Mouse (Mus musculus): ENCODE measurements at regions not wholly inside any gene's neighbourhood (a gene's known extent, or its start where the extent isn't known, plus 50 kb on each side); places are given as distances from the start of the nearest gene placed in this dataset.

DNA sequence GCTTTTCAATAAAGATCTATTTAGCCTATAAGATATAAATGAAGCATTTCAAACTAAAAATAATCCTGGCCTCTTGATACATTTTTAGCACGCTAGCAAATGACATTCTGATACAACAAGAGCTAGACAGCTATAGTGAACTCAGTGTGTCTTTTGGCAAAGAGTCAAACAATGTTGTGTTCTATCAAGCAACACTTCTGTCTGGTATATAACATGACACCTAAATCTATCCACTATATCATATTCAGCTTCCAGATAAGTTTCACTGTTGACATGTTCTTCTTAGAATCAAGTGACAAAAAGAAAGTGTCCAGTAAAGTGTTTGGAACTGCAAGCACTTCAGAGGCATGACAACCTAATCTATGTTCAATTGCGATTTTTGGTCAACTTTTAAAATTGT is 158.2 kb upstream of the Ptprk start:
- Histone ChIP-seq H3K27ac (no peak overlapping the region), H3K36me3 (replicated peaks; ENCODE audit: control insufficient read depth, insufficient read depth, low read depth) (no peaks in the 10 kb centered on the region), H3K9me3 (ENCODE audit: control insufficient read depth, low read length) (no peaks in the 10 kb centered on the region), H3K27me3 (ENCODE audit: control insufficient read depth, insufficient read depth, low read length) (no peaks in the 10 kb centered on the region), H3K4me1 (replicated peaks; ENCODE audit: control insufficient read depth in 2 of 2, insufficient read depth in 2 of 2, low read length in 1 of 2) (no peaks in the 10 kb centered on the region), H3K4me2 (ENCODE audit: low read depth) (no peak overlapping the region), H3K4me3 (ENCODE audit: insufficient read depth in 1 of 2, low read depth in 2 of 2, low read length in 2 of 2) (no peak overlapping the region), H3K9ac (replicated peaks) (no peak overlapping the region)
- DNase-seq (ENCODE audit: low read depth in 3 of 3, low spot score in 3 of 3), result no peak
- ATAC-seq (ENCODE audit: insufficient read depth), result no peak
- 50% methylated on average over 2 of the region's 2 CpGs for WGBS (ENCODE audit: insufficient replicate concordance)
- no peak for TF ChIP-seq CTCF (IDR thresholded peaks at IDR 0.05; ENCODE audit: low read depth)

DNA sequence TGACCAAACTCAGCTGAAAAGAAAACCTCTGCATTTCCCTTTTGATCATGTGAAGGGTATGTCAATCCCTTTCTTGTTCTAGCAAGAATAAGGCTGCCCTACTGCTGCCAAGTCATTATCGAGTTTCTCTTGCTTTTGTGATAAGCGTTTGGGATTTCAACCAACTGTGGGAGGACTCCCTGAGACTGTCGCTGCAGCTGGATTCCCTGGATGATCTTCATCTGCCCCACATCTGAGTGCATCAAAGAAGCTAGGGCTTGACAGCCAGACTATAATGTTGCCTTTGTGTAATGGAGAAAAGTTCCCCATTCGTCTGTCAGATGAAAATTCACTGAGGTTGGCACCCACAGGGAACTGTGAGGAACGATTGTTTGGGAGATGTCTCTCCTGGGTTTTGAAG is 147.4 kb upstream of the Ptprk start:
- Histone ChIP-seq H3K4me3 (ENCODE audit: insufficient read depth in 1 of 2, low read depth in 2 of 2, low read length in 2 of 2) (no peak overlapping the region), H3K4me2 (ENCODE audit: low read depth) (no peak overlapping the region), H3K36me3 (replicated peaks; ENCODE audit: control insufficient read depth, insufficient read depth, low read depth) (no peaks in the 10 kb centered on the region), H3K4me1 (replicated peaks; ENCODE audit: control insufficient read depth in 2 of 2, insufficient read depth in 2 of 2, low read length in 1 of 2) (no peaks in the 10 kb centered on the region), H3K9me3 (ENCODE audit: control insufficient read depth, low read length) (no peaks in the 10 kb centered on the region), H3K27ac (no peak overlapping the region), H3K27me3 (ENCODE audit: control insufficient read depth, insufficient read depth, low read length) (no peaks in the 10 kb centered on the region), H3K9ac (replicated peaks) (no peak overlapping the region)
- no peak for DNase-seq (ENCODE audit: low read depth in 3 of 3, low spot score in 3 of 3)
- 48% methylated on average over 5 of the region's 5 CpGs for WGBS (ENCODE audit: insufficient replicate concordance)
- no peak for ATAC-seq (ENCODE audit: insufficient read depth)
- no peak for TF ChIP-seq EP300 (IDR thresholded peaks at IDR 0.05; ENCODE audit: low read depth)
- no peak for TF ChIP-seq CTCF (IDR thresholded peaks at IDR 0.05; ENCODE audit: low read depth)

DNA sequence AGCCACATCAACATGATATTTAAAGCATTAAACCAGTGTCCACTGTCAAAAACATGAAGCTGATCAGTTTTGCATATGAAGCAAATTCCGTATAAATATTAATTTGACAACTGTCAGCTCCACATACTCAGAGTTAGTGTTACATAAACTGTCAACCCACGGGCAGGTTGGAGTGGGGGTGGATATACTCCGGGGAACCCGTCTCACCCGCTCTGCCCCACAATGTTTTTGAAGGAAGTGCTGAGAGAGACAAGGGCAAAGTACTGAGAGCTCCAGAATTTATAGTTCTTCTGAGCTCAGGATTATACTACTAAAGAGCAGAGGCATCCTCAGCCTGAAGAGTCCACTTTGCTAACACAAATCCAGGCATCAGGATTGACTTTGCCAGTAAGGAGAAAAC is 132.5 kb upstream of the Ptprk start:
- TF ChIP-seq EP300 (IDR thresholded peaks at IDR 0.05; ENCODE audit: low read depth), result no peak
- no peak for TF ChIP-seq CTCF (IDR thresholded peaks at IDR 0.05; ENCODE audit: low read depth)
- H3K4me1 ChIP-seq (replicated peaks; ENCODE audit: control insufficient read depth in 2 of 2, insufficient read depth in 2 of 2, low read length in 1 of 2), result no peaks in the 10 kb centered on the region
- H3K27ac ChIP-seq, result no peak overlapping the region
- no peaks in the 10 kb centered on the region for H3K27me3 ChIP-seq (ENCODE audit: control insufficient read depth, insufficient read depth, low read length)
- ATAC-seq (ENCODE audit: insufficient read depth) (no peak), DNase-seq (ENCODE audit: low read depth in 3 of 3, low spot score in 3 of 3) (no peak)
- H3K36me3 ChIP-seq (replicated peaks; ENCODE audit: control insufficient read depth, insufficient read depth, low read depth), result no peaks in the 10 kb centered on the region
- no peak overlapping the region for H3K4me3 ChIP-seq (ENCODE audit: insufficient read depth in 1 of 2, low read depth in 2 of 2, low read length in 2 of 2)
- no peaks in the 10 kb centered on the region for H3K9me3 ChIP-seq (ENCODE audit: control insufficient read depth, low read length)
- no peak overlapping the region for H3K9ac ChIP-seq (replicated peaks)
- 55% methylated on average over 5 of the region's 5 CpGs for WGBS (ENCODE audit: insufficient replicate concordance)
- no peak overlapping the region for H3K4me2 ChIP-seq (ENCODE audit: low read depth)

DNA sequence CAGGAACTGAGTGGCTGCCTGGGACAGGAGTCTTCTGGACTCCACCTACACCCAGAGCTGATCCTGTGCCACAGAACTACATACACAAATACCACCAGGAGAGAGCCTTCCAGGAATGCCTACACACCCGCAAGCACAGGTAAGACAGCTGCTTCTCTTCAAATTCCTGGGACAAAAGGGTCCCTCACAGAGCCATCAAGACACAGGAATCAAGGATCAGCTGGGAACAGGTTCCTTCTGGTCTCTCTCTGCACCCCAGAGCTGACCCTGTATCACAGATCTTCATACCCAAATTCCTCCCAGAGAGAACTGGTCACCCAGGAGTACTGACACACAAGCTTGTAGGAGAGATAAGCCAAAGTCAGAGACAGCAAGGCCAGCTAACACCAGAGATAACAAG is 125.5 kb upstream of the Ptprk start:
- TF ChIP-seq CTCF (IDR thresholded peaks at IDR 0.05; ENCODE audit: low read depth) (no peak), EP300 (IDR thresholded peaks at IDR 0.05; ENCODE audit: low read depth) (no peak)
- DNase-seq (ENCODE audit: low read depth in 3 of 3, low spot score in 3 of 3), result no peak
- Histone ChIP-seq H3K9ac (replicated peaks) (no peak overlapping the region), H3K27me3 (ENCODE audit: control insufficient read depth, insufficient read depth, low read length) (no peaks in the 10 kb centered on the region), H3K9me3 (ENCODE audit: control insufficient read depth, low read length) (no peaks in the 10 kb centered on the region), H3K4me2 (ENCODE audit: low read depth) (no peak overlapping the region), H3K27ac (no peak overlapping the region), H3K4me3 (ENCODE audit: insufficient read depth in 1 of 2, low read depth in 2 of 2, low read length in 2 of 2) (no peak overlapping the region), H3K4me1 (replicated peaks; ENCODE audit: control insufficient read depth in 2 of 2, insufficient read depth in 2 of 2, low read length in 1 of 2) (no peaks in the 10 kb centered on the region), H3K36me3 (replicated peaks; ENCODE audit: control insufficient read depth, insufficient read depth, low read depth) (no peaks in the 10 kb centered on the region)
- WGBS (ENCODE audit: insufficient replicate concordance), result 81% methylated on average over 1 of the region's 1 CpGs
- ATAC-seq (ENCODE audit: insufficient read depth), result no peak

DNA sequence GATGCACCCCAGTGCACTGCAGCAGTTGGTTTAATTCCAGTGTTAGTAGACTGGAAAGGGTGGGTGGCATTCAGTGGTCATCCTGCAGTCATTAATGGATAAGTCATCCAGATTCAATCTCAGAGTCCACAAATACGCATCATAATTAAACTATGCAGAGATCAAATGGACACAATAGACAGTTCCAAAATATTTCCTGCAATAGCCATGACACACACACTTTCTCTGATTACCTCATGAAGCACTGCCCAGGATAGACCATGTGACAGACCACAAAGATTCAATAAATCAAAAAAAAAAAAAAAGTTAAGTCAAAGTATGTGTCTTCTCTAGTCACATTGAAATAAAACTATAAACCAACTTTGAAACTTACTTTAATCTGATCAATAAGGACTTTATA is 106.4 kb upstream of the Ptprk start:
- WGBS (ENCODE audit: insufficient replicate concordance), result 62% methylated on average over 1 of the region's 1 CpGs

DNA sequence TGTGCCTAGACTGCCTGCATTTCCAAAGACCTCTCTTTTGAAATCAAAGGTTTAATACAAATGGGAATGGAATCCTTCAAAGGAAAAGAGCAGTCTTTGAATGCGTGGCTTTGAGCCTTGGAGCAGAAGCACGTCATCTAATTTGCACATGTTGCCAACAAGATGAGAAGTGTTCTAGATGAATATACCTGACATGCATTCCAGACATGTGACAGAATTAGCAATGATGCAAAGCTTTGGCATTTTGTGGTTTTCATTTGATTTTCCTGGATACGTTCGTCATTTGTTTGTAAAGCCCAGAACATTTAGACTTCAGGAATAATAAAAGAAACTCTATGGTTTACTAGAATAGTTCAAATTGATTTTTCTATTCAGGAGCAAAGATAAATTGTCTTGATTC is 90.6 kb upstream of the Ptprk start:
- Histone ChIP-seq H3K27ac (no peak overlapping the region), H3K4me1 (replicated peaks; ENCODE audit: control insufficient read depth in 2 of 2, insufficient read depth in 2 of 2, low read length in 1 of 2) (no peaks in the 10 kb centered on the region), H3K9ac (replicated peaks) (no peak overlapping the region), H3K9me3 (ENCODE audit: control insufficient read depth, low read length) (no peaks in the 10 kb centered on the region), H3K4me2 (ENCODE audit: low read depth) (no peak overlapping the region), H3K4me3 (ENCODE audit: insufficient read depth in 1 of 2, low read depth in 2 of 2, low read length in 2 of 2) (no peak overlapping the region), H3K27me3 (ENCODE audit: control insufficient read depth, insufficient read depth, low read length) (no peaks in the 10 kb centered on the region), H3K36me3 (replicated peaks; ENCODE audit: control insufficient read depth, insufficient read depth, low read depth) (no peaks in the 10 kb centered on the region)
- ATAC-seq (ENCODE audit: insufficient read depth) (no peak), DNase-seq (ENCODE audit: low read depth in 3 of 3, low spot score in 3 of 3) (no peak)
- TF ChIP-seq EP300 (IDR thresholded peaks at IDR 0.05; ENCODE audit: low read depth) (no peak), CTCF (IDR thresholded peaks at IDR 0.05; ENCODE audit: low read depth) (no peak)
- 75% methylated on average over 4 of the region's 4 CpGs for WGBS (ENCODE audit: insufficient replicate concordance)

More for the DNA sequence above, 106.4 kb upstream of the Ptprk start:
- TF ChIP-seq CTCF (IDR thresholded peaks at IDR 0.05; ENCODE audit: low read depth) (no peak), EP300 (IDR thresholded peaks at IDR 0.05; ENCODE audit: low read depth) (no peak)
- H3K9me3 ChIP-seq (ENCODE audit: control insufficient read depth, low read length), result no peaks in the 10 kb centered on the region
- no peak overlapping the region for H3K27ac ChIP-seq
- no peak overlapping the region for H3K4me2 ChIP-seq (ENCODE audit: low read depth)
- H3K9ac ChIP-seq (replicated peaks), result no peak overlapping the region
- no peaks in the 10 kb centered on the region for H3K27me3 ChIP-seq (ENCODE audit: control insufficient read depth, insufficient read depth, low read length)
- DNase-seq (ENCODE audit: low read depth in 3 of 3, low spot score in 3 of 3) (no peak), ATAC-seq (ENCODE audit: insufficient read depth) (no peak)
- no peak overlapping the region for H3K4me3 ChIP-seq (ENCODE audit: insufficient read depth in 1 of 2, low read depth in 2 of 2, low read length in 2 of 2)
- no peaks in the 10 kb centered on the region for H3K36me3 ChIP-seq (replicated peaks; ENCODE audit: control insufficient read depth, insufficient read depth, low read depth)
- no peaks in the 10 kb centered on the region for H3K4me1 ChIP-seq (replicated peaks; ENCODE audit: control insufficient read depth in 2 of 2, insufficient read depth in 2 of 2, low read length in 1 of 2)
